Mouse (Mus musculus): ENCODE data around the gene Kdelc2. TPM values are rescaled to one million over a fixed set of nuclear protein-coding genes. Genes with fewer than 3 reads are reported as not detected.

The Kdelc2 gene
- polyA plus RNA-seq, 1 experiment from 2014 or later: 5.6 TPM

DNA sequence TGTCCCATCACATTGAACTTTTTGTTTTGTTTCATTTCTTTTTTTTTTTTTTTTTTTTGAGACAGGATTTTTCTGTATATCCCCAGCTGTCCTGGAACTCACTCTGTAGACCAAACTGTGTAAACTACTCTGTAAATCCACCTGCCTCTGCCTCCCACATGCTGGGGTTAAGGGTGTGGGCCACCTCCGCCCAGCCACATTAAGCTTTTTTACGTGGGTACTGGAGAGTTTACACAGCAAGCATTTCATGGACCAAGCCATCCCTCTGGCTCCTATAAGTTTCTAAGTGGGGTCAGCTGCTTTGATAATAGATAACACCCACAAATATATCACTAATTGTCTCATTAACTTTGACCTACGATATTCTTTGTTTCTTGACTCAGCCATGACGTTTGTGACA is 24.7 kb downstream of the Kdelc2 start:
- ATAC-seq: no peak
- H3K9me3 ChIP-seq: 0 out of 2 replicates have a peak, but pooled peaks cover 3% of the 10 kb centered on the region

GRCm38 (mm10) chr9:53408953-53409361 is 25.1 kb downstream of the Kdelc2 start:
- H3K9me3 ChIP-seq: 0 out of 2 replicates have a peak, but pooled peaks cover 3% of the 10 kb centered on the region
- H3K9ac ChIP-seq (replicated peaks): no peak overlapping the region
- H3K4me2 ChIP-seq (replicated peaks): no peak overlapping the region
- no peaks in the 10 kb centered on the region for H3K27me3 ChIP-seq
- no peak overlapping the region for H3K27ac ChIP-seq
- ATAC-seq: no peak
- 88% methylated on average over 2 of the region's 2 CpGs for WGBS
- H3K4me1 ChIP-seq (replicated peaks): peaks cover 15% of the 10 kb centered on the region
- H3K36me3 ChIP-seq: no peaks in the 10 kb centered on the region
- no peak overlapping the region for H3K4me3 ChIP-seq (replicated peaks)

More for the DNA sequence above, 24.7 kb downstream of the Kdelc2 start:
- Histone ChIP-seq H3K27ac (no peak overlapping the region), H3K4me2 (replicated peaks) (no peak overlapping the region), H3K4me1 (replicated peaks) (peaks cover 15% of the 10 kb centered on the region), H3K4me3 (replicated peaks) (no peak overlapping the region), H3K36me3 (no peaks in the 10 kb centered on the region), H3K27me3 (no peaks in the 10 kb centered on the region), H3K9ac (replicated peaks) (no peak overlapping the region)
- 87% methylated on average over 4 of the region's 4 CpGs for WGBS

DNA sequence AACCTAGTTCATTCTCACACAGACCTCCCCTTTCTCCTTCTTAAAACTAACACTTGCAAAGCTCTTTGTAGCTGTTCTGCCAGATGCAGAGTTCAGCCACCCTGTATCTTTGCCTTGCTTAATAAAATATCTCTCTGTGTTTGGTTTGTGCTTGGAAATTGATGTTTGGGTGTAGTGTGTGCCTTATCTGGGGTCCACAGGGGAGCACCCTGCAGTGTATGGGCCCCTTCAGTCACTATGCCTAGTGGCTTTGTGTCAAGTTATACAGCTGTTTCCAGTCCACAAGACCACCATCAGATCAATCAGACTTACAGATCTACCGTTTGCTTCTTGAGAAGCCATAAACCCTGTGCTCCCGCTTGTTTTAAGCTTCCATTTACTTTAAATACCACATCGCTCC is 25.6 kb downstream of the Kdelc2 start:
- H3K36me3 ChIP-seq: no peaks in the 10 kb centered on the region
- H3K27me3 ChIP-seq: no peaks in the 10 kb centered on the region
- WGBS: 87% methylated on average over 3 of the region's 3 CpGs
- H3K27ac ChIP-seq: no peak overlapping the region
- 0 out of 2 replicates have a peak, but pooled peaks cover 3% of the 10 kb centered on the region for H3K9me3 ChIP-seq
- H3K4me3 ChIP-seq (replicated peaks): no peak overlapping the region
- H3K9ac ChIP-seq (replicated peaks): no peak overlapping the region
- no peak overlapping the region for H3K4me2 ChIP-seq (replicated peaks)
- peaks cover 13% of the 10 kb centered on the region for H3K4me1 ChIP-seq (replicated peaks)
- ATAC-seq: no peak

DNA sequence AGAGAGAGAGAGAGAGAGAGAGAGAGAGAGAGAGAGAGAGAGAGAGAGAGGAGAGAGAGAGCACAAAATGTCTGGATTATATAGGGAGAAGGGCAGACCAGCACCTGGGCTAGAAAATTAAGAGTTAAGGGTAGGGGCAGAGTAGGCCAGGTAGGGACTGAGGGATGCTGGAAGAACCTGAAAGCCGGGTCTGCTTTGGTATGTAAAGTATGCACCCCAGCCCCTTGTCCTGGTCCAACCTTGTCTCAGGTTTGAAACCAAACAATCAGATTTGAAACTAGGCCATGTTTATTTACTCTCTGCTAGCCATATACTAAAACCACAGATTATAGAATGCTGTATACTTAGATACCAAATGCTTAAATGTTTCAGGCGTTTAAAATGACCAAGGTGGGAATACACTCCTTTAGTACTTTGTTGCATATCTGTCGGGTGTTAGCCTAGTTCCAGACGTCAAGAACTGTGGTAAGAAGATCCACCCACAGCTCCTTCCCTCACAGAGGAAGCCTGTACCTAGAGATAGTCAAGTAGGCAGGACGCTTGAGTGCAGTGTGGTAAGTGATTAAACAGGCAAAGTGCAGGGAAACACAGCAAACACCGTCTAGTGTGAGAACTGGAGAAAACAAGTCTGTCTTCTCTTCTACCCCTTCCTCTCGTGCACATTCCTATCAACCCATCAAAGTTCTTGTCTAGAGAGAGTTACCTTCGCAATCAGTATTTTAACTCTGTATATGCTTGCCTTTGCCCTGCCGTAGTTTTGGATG is 38.5 kb downstream of the Kdelc2 start:
- Histone ChIP-seq H3K27me3 (no peaks in the 10 kb centered on the region), H3K4me1 (replicated peaks) (no peaks in the 10 kb centered on the region), H3K9me3 (no peaks in the 10 kb centered on the region), H3K4me3 (replicated peaks) (no peak overlapping the region), H3K9ac (replicated peaks) (no peak overlapping the region), H3K4me2 (replicated peaks) (no peak overlapping the region), H3K27ac (no peak overlapping the region), H3K36me3 (no peaks in the 10 kb centered on the region)
- no peak for ATAC-seq
- WGBS: 78% methylated on average over 9 of the region's 9 CpGs

GRCm38 (mm10) chr9:53426726-53427125 is 42.9 kb downstream of the Kdelc2 start:
- WGBS: 91% methylated on average over 3 of the region's 3 CpGs
- no peak for ATAC-seq
- H3K4me1 ChIP-seq (replicated peaks): no peaks in the 10 kb centered on the region

DNA sequence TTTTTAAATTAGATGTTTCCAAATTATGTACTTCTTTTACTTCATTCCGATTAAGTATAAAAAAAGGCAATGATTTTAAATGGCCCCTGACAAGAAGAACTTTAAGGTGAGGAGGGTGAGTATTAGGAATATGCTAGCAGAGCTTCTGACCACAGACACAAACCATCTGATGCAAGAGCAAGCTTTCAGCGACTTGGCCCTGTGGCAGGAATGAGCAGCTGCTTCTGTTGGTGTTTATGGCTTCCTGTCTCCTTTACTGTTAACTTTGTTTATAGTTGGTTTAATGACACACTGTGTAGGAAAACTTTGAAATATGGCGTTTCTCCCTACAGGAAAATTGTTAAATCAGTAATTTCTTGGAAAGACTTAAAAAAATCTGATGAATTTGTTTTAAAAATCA is 43.8 kb downstream of the Kdelc2 start:
- Histone ChIP-seq H3K4me1 (replicated peaks) (no peaks in the 10 kb centered on the region), H3K9ac (replicated peaks) (no peak overlapping the region), H3K36me3 (no peaks in the 10 kb centered on the region), H3K4me3 (replicated peaks) (no peak overlapping the region), H3K4me2 (replicated peaks) (no peak overlapping the region), H3K27me3 (no peaks in the 10 kb centered on the region), H3K9me3 (no peaks in the 10 kb centered on the region), H3K27ac (no peak overlapping the region)
- ATAC-seq: no peak
- WGBS: 84% methylated on average over 3 of the region's 3 CpGs

More at GRCm38 (mm10) chr9:53426726-53427125, 42.9 kb downstream of the Kdelc2 start:
- H3K9me3 ChIP-seq: no peaks in the 10 kb centered on the region
- no peaks in the 10 kb centered on the region for H3K27me3 ChIP-seq
- H3K36me3 ChIP-seq: no peaks in the 10 kb centered on the region
- H3K4me3 ChIP-seq (replicated peaks): no peak overlapping the region
- H3K27ac ChIP-seq: no peak overlapping the region
- H3K4me2 ChIP-seq (replicated peaks): no peak overlapping the region
- no peak overlapping the region for H3K9ac ChIP-seq (replicated peaks)

- Histone ChIP-seq H3K9ac (replicated peaks) (no peak overlapping the region), H3K9me3 (no peaks in the 10 kb centered on the region), H3K4me3 (replicated peaks) (no peak overlapping the region), H3K4me1 (replicated peaks) (no peaks in the 10 kb centered on the region), H3K4me2 (replicated peaks) (no peak overlapping the region), H3K27me3 (no peaks in the 10 kb centered on the region), H3K27ac (no peak overlapping the region), H3K36me3 (peaks cover 27% of the 10 kb centered on the region)
- 93% methylated on average over 14 of the region's 14 CpGs for WGBS
- ATAC-seq: no peak
These were observed 52.2 kb downstream of the Kdelc2 start for GRCm38 (mm10) chr9:53435830-53436570.

DNA sequence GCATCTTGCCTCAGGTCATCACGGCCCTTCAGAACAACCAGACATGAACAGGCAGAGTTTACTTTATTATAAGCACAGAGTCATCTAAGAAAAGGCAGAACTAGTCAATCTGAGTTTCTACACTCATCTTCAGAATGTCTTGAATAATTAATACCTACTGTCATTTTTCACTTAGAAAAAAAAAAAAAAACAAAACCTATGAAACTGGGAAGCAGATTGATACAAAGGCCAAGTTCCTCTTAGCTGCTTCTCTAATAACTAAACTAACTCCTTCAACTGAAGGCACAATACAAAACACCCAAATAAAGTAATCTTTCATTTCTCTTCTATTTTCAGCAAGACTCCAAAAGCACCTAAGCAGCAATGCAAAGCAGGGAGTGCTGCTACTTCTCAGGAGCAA is 66.8 kb downstream of the Kdelc2 start:
- H3K4me1 ChIP-seq (replicated peaks): no peaks in the 10 kb centered on the region
- no peak overlapping the region for H3K4me3 ChIP-seq (replicated peaks)
- H3K9me3 ChIP-seq: no peaks in the 10 kb centered on the region
- H3K36me3 ChIP-seq: peaks cover 53% of the 10 kb centered on the region
- H3K27me3 ChIP-seq: no peaks in the 10 kb centered on the region
- no peak overlapping the region for H3K4me2 ChIP-seq (replicated peaks)
- no peak overlapping the region for H3K27ac ChIP-seq
- H3K9ac ChIP-seq (replicated peaks): no peak overlapping the region
- 97% methylated on average over 1 of the region's 1 CpGs for WGBS
- no peak for ATAC-seq

Small RNA genes within 50 kb of the gene (microRNA-seq; reads per million reads assigned to microRNA genes)
- not detected for gene Mir130c

Other genes starting within 250 kb of the Kdelc2 start
- 24.7 and 25.0 TPM in 2 replicates for gene Ddx10, start 136.0 kb upstream of the Kdelc2 start, polyA plus RNA-seq (2015; fragmentation: Nextera tagmentation; extraction: Ambion mirVana)
- gene Exph5, start 82.4 kb upstream of the Kdelc2 start, polyA plus RNA-seq (2015; fragmentation: Nextera tagmentation; extraction: Ambion mirVana): 0.13 and 0.27 TPM in 2 replicates
- 0.17 and 0.18 TPM in 2 replicates for gene 4930550C14Rik, start 18.3 kb downstream of the Kdelc2 start, polyA plus RNA-seq (2015; fragmentation: Nextera tagmentation; extraction: Ambion mirVana)
- gene Atm, start 152.7 kb downstream of the Kdelc2 start, polyA plus RNA-seq (2015; fragmentation: Nextera tagmentation; extraction: Ambion mirVana): 14.7 and 16.2 TPM in 2 replicates
- gene Npat, start 153.0 kb downstream of the Kdelc2 start, polyA plus RNA-seq (2015; fragmentation: Nextera tagmentation; extraction: Ambion mirVana): 13.5 and 13.6 TPM in 2 replicates
- 103 and 107 TPM in 2 replicates for gene Acat1, start 226.4 kb downstream of the Kdelc2 start, polyA plus RNA-seq (2015; fragmentation: Nextera tagmentation; extraction: Ambion mirVana)

Data from midbrain, embryonic 13.5 days (tissue).